Mouse (Mus musculus): ENCODE results near the gene BC017158. TPM values are rescaled to one million over a fixed set of nuclear protein-coding genes. Genes with fewer than 3 reads are reported as not detected.

BC017158 gene
- polyA plus RNA-seq, 1 experiment from 2014 or later, result 23.8 TPM

DNA sequence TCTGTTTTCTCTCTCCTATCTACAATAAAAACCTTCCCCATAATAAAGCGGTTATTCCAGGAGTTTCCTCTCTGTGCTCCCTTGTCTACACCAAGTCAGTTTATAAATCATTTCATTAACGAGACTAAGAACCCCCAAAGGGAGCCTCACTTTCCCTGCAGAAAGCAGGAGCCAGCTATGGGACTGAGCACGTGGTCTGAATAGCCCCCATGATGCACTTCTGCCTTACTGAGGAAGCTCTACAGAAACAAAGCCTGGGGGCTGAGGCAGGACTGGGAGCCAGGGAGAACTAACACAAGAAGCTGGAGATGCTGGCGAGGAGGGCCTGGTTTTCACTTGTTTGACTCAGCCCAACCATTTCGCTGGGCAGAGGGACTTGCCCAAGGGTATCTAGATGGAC is 13.9 kb downstream of the BC017158 start:
- no peak overlapping the region for H3K27ac ChIP-seq (ENCODE audit: low read depth, low read length)
- WGBS, result 51% methylated on average over 5 of the region's 5 CpGs
- H3K4me2 ChIP-seq (ENCODE audit: low read depth, low read length, severe bottlenecking), result no peak overlapping the region
- ATAC-seq (replicated peaks; ENCODE audit: low FRiP score) (no peak), DNase-seq (ENCODE audit: low spot score) (peak; percentile 43)
- no peak overlapping the region for H3K9ac ChIP-seq (ENCODE audit: low read length)
- H3K4me1 ChIP-seq (replicated peaks; ENCODE audit: control insufficient read depth, insufficient read depth, low read length), result peaks cover 6% of the 10 kb centered on the region; the same call in 1 of the 2 replicates
- no peaks in the 10 kb centered on the region for H3K9me3 ChIP-seq (ENCODE audit: control insufficient read depth, low read length)
- 0 out of 2 replicates have a peak, but pooled peaks cover 2% of the 10 kb centered on the region for H3K27me3 ChIP-seq (ENCODE audit: control insufficient read depth, insufficient read depth, low read length)
- no peak overlapping the region for H3K4me3 ChIP-seq (ENCODE audit: low read depth, low read length)
- no peaks in the 10 kb centered on the region for H3K36me3 ChIP-seq (ENCODE audit: control insufficient read depth, insufficient read depth, low read length)

DNA sequence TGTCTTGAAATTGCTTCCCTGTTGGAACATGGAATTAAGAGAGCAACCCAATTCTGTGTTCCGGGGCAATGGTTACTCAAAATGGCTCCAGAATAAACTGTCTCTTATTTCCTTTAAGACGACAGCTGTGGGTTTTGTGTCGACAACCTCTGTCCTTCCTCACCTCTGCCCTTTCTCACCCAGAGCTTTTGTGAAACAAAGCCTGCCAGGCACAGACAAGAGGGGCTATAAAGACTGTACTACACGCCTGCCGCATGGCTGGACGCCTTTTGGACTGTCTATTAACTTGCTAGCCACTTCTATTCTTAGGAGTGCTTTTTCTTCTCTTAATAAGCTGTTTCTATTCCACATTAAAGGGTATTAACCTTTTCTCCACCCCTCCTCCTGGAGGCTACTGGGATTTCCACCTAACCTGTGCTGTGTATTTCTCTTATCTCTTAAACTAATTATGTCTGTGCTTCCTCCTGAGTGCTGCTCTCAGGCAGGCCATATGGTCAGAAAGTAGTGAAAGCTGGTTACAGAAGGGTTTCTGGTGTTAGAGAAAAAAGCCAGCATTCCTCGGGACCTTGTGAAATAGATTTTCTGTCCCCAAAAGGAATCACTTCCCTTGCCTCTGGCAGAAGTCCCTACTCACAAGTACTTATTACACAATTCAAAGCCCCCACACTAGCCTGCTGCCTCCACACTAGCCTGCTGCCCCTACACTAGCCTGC is 15.3 kb downstream of the BC017158 start:
- H3K4me3 ChIP-seq (ENCODE audit: low read depth, low read length), result no peak overlapping the region
- no peaks in the 10 kb centered on the region for H3K9me3 ChIP-seq (ENCODE audit: control insufficient read depth, low read length)
- H3K9ac ChIP-seq (ENCODE audit: low read length), result no peak overlapping the region
- H3K36me3 ChIP-seq (ENCODE audit: control insufficient read depth, insufficient read depth, low read length), result no peaks in the 10 kb centered on the region
- no peak overlapping the region for H3K4me2 ChIP-seq (ENCODE audit: low read depth, low read length, severe bottlenecking)
- peaks cover 6% of the 10 kb centered on the region; the same call in 1 of the 2 replicates for H3K4me1 ChIP-seq (replicated peaks; ENCODE audit: control insufficient read depth, insufficient read depth, low read length)
- 0 out of 2 replicates have a peak, but pooled peaks cover 2% of the 10 kb centered on the region for H3K27me3 ChIP-seq (ENCODE audit: control insufficient read depth, insufficient read depth, low read length)
- ATAC-seq (replicated peaks; ENCODE audit: low FRiP score) (no peak), DNase-seq (ENCODE audit: low spot score) (peak; percentile 50)
- 6% methylated on average over 7 of the region's 7 CpGs for WGBS
- H3K27ac ChIP-seq (ENCODE audit: low read depth, low read length), result no peak overlapping the region

DNA sequence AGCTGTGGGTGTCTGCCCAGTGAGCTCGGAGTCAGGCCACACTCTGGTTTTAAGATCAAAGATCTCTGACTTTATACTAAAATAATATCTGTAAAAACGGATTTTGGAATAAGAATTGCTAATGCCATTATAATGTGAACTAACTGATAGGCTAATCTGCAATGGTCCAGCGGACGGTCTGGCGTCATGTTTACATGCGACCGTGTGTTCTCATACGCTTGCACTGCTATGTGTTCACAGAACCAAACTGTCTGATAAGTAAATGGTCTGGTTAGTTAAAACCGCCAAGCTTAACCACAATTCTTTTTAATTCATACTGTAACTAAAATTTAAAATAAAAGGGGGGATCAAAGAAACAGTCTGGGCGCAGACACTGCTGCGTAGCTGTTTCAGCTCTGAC is 16.2 kb downstream of the BC017158 start:
- peak; percentile 14 for DNase-seq (ENCODE audit: low spot score)
- no peak overlapping the region for H3K4me3 ChIP-seq (ENCODE audit: low read depth, low read length)
- no peaks in the 10 kb centered on the region for H3K36me3 ChIP-seq (ENCODE audit: control insufficient read depth, insufficient read depth, low read length)
- no peaks in the 10 kb centered on the region for H3K9me3 ChIP-seq (ENCODE audit: control insufficient read depth, low read length)
- H3K4me1 ChIP-seq (replicated peaks; ENCODE audit: control insufficient read depth, insufficient read depth, low read length), result peaks cover 6% of the 10 kb centered on the region; the same call in 1 of the 2 replicates
- no peak overlapping the region for H3K9ac ChIP-seq (ENCODE audit: low read length)
- 0 out of 2 replicates have a peak, but pooled peaks cover 2% of the 10 kb centered on the region for H3K27me3 ChIP-seq (ENCODE audit: control insufficient read depth, insufficient read depth, low read length)
- H3K4me2 ChIP-seq (ENCODE audit: low read depth, low read length, severe bottlenecking), result no peak overlapping the region
- ATAC-seq (replicated peaks; ENCODE audit: low FRiP score), result no peak
- H3K27ac ChIP-seq (ENCODE audit: low read depth, low read length), result no peak overlapping the region
- WGBS, result 83% methylated on average over 11 of the region's 11 CpGs

- Histone ChIP-seq H3K36me3 (ENCODE audit: control insufficient read depth, insufficient read depth, low read length) (no peaks in the 10 kb centered on the region; the same call in 1 of the 2 replicates), H3K4me3 (ENCODE audit: low read depth, low read length) (no peak overlapping the region), H3K27ac (ENCODE audit: low read depth, low read length) (no peak overlapping the region), H3K27me3 (ENCODE audit: control insufficient read depth, insufficient read depth, low read length) (0 out of 2 replicates have a peak, but pooled peaks cover 2% of the 10 kb centered on the region), H3K9ac (ENCODE audit: low read length) (no peak overlapping the region), H3K4me2 (ENCODE audit: low read depth, low read length, severe bottlenecking) (no peak overlapping the region), H3K4me1 (replicated peaks; ENCODE audit: control insufficient read depth, insufficient read depth, low read length) (peaks cover 6% of the 10 kb centered on the region; the same call in 1 of the 2 replicates), H3K9me3 (ENCODE audit: control insufficient read depth, low read length) (no peaks in the 10 kb centered on the region)
- peak; percentile 28 for DNase-seq (ENCODE audit: low spot score)
- ATAC-seq (replicated peaks; ENCODE audit: low FRiP score), result no peak
- 92% methylated on average over 4 of the region's 4 CpGs for WGBS
Observed at GRCm38 (mm10) chr7:128279750-128280149, 18.2 kb downstream of the BC017158 start.

DNA sequence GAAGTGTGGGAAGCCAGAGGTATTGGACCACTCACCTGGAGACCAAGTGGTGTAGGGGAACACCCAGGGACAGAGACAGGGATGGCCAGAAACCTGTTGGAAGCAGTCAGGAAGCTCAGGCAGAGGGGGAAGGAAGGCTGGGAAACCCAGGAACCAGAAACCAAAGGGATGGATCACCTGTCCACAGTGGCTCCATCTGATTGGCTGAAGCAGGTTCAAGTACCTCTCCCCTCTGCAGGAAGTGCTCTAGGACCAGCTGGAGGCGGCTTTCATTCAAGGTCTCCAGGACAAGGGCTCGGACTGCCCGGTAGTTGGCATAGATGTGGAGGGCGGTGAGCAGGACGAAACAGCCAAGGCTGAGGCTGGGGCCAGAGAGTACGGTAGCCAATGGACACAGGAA is 21.9 kb downstream of the BC017158 start:
- 89% methylated on average over 6 of the region's 6 CpGs for WGBS

DNA sequence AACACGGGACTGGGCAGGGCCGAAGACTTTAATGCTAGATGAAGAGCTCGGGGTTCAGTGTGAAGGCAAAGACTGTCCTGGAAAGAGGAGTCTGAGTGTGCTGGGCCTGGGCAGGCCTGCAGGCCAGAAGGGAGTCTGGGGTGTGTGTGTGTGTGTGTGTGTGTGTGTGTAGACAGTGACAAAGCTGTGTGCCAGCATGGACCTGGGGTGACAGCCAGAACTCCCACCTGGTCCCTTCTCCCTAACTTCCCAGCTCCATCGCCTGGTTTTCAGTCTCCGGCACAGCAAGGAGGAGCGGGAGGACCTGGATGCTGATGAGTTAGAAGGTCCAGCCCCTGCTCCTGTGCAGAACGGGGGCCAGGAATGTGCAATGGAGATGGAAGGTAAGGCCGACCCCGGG is 26.5 kb downstream of the BC017158 start:
- Histone ChIP-seq H3K36me3 (ENCODE audit: control insufficient read depth, insufficient read depth, low read length) (peaks cover 4% of the 10 kb centered on the region; the same call in 1 of the 2 replicates), H3K4me2 (ENCODE audit: low read depth, low read length, severe bottlenecking) (no peak overlapping the region), H3K9ac (ENCODE audit: low read length) (no peak overlapping the region), H3K4me3 (ENCODE audit: low read depth, low read length) (no peak overlapping the region), H3K9me3 (ENCODE audit: control insufficient read depth, low read length) (no peaks in the 10 kb centered on the region), H3K4me1 (replicated peaks; ENCODE audit: control insufficient read depth, insufficient read depth, low read length) (no peaks in the 10 kb centered on the region), H3K27me3 (ENCODE audit: control insufficient read depth, insufficient read depth, low read length) (no peaks in the 10 kb centered on the region), H3K27ac (ENCODE audit: low read depth, low read length) (no peak overlapping the region)
- DNase-seq (ENCODE audit: low spot score) (peak; percentile 42), ATAC-seq (replicated peaks; ENCODE audit: low FRiP score) (no peak)
- WGBS, result 94% methylated on average over 9 of the region's 9 CpGs

More for the DNA sequence above, 21.9 kb downstream of the BC017158 start:
- no peak overlapping the region for H3K4me3 ChIP-seq (ENCODE audit: low read depth, low read length)
- 0 out of 2 replicates have a peak, but pooled peaks cover 2% of the 10 kb centered on the region for H3K27me3 ChIP-seq (ENCODE audit: control insufficient read depth, insufficient read depth, low read length)
- ATAC-seq (replicated peaks; ENCODE audit: low FRiP score), result no peak
- no peaks in the 10 kb centered on the region for H3K9me3 ChIP-seq (ENCODE audit: control insufficient read depth, low read length)
- peak; percentile 38 for DNase-seq (ENCODE audit: low spot score)
- peaks cover 4% of the 10 kb centered on the region; the same call in 1 of the 2 replicates for H3K36me3 ChIP-seq (ENCODE audit: control insufficient read depth, insufficient read depth, low read length)
- no peak overlapping the region for H3K27ac ChIP-seq (ENCODE audit: low read depth, low read length)
- H3K4me2 ChIP-seq (ENCODE audit: low read depth, low read length, severe bottlenecking), result no peak overlapping the region
- no peaks in the 10 kb centered on the region for H3K4me1 ChIP-seq (replicated peaks; ENCODE audit: control insufficient read depth, insufficient read depth, low read length)
- H3K9ac ChIP-seq (ENCODE audit: low read length), result no peak overlapping the region

DNA sequence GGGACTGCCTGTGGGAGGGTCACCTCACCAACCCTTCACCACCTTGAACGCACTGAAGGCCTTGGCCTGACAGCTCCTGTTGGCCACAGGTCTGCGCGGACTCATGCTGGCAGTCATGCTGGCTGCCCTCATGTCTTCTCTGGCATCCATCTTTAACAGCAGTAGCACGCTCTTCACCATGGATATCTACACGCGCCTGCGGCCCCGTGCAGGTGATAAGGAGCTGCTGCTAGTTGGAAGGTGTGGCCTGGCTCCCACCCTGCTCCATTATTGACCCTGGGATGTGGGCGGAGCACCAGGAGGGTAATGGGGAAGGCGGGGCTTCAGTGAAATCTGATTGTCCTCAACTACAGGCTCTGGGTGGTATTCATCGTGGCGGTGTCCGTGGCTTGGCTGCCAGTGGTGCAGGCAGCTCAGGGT is 27.5 kb downstream of the BC017158 start:
- H3K36me3 ChIP-seq (ENCODE audit: control insufficient read depth, insufficient read depth, low read length), result peaks cover 4% of the 10 kb centered on the region; the same call in 1 of the 2 replicates
- ATAC-seq (replicated peaks; ENCODE audit: low FRiP score) (peak; percentile 49; the same call in 1 of the 2 replicates), DNase-seq (ENCODE audit: low spot score) (peak; percentile 60)
- H3K9ac ChIP-seq (ENCODE audit: low read length), result no peak overlapping the region
- H3K9me3 ChIP-seq (ENCODE audit: control insufficient read depth, low read length), result no peaks in the 10 kb centered on the region
- no peaks in the 10 kb centered on the region for H3K4me1 ChIP-seq (replicated peaks; ENCODE audit: control insufficient read depth, insufficient read depth, low read length)
- 60% methylated on average over 13 of the region's 13 CpGs for WGBS
- H3K4me3 ChIP-seq (ENCODE audit: low read depth, low read length), result no peak overlapping the region
- no peak overlapping the region for H3K4me2 ChIP-seq (ENCODE audit: low read depth, low read length, severe bottlenecking)
- H3K27me3 ChIP-seq (ENCODE audit: control insufficient read depth, insufficient read depth, low read length), result no peaks in the 10 kb centered on the region
- H3K27ac ChIP-seq (ENCODE audit: low read depth, low read length), result no peak overlapping the region

DNA sequence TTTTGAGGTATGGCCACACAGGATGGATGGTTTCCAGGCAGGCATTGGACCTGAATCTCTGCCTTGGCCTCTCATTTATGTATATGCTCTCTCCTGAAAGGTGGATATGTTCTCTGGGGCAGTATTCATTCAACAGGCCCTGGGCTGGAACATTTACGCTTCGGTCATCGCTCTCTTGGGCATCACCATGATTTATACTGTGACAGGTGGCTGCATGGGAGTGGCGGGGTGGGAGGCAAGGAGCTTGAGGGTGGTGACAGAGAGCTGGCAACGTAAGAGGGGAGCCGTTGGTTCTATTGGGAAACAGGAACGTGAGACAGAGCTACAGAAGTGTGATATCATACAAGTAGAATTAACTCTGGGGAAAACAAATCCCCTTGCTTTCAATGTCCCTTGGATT is 30.2 kb downstream of the BC017158 start:
- DNase-seq (ENCODE audit: low spot score) (peak; percentile 31), ATAC-seq (replicated peaks; ENCODE audit: low FRiP score) (no peak)
- Histone ChIP-seq H3K9me3 (ENCODE audit: control insufficient read depth, low read length) (no peaks in the 10 kb centered on the region), H3K9ac (ENCODE audit: low read length) (no peak overlapping the region), H3K36me3 (ENCODE audit: control insufficient read depth, insufficient read depth, low read length) (peaks cover 4% of the 10 kb centered on the region; the same call in 1 of the 2 replicates), H3K27ac (ENCODE audit: low read depth, low read length) (no peak overlapping the region), H3K4me1 (replicated peaks; ENCODE audit: control insufficient read depth, insufficient read depth, low read length) (no peaks in the 10 kb centered on the region), H3K4me2 (ENCODE audit: low read depth, low read length, severe bottlenecking) (no peak overlapping the region), H3K4me3 (ENCODE audit: low read depth, low read length) (no peak overlapping the region), H3K27me3 (ENCODE audit: control insufficient read depth, insufficient read depth, low read length) (no peaks in the 10 kb centered on the region)
- WGBS, result 93% methylated on average over 7 of the region's 7 CpGs

Data from forebrain, embryonic 11.5 days (tissue).